Mouse (Mus musculus): Measurements from ENCODE around the gene Ctsh.
A peak's percentile ranks its signal among the peaks of the same experiment; 100 is the strongest.
"Not testable (repeated sequence)": the region's sequence is repeated elsewhere in the genome, so short reads cannot be mapped to it uniquely, and the experiment has no call there.

Gene Ctsh

DNA sequence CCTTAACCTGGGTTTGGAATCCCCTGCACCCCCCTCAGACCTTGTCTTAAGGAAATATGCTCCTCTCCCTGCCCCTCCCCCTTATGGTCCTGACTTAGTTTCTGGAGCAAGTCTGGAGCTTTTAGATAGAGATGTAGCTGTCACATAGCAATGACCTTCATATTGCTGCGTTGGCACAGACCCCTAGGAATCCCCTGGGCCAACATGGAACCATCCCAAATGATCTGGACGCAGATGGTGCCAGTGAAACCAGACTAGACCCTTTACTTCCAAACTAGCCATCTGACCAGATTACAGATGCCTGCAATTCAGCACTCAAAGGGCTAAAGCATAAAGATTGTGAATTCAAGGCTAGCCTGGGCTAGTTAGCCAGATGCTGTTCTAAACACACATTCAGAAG is 2.8 kb downstream of the Ctsh start:
- no peak for DNase-seq (ENCODE audit: extremely low read depth, low read depth)

DNA sequence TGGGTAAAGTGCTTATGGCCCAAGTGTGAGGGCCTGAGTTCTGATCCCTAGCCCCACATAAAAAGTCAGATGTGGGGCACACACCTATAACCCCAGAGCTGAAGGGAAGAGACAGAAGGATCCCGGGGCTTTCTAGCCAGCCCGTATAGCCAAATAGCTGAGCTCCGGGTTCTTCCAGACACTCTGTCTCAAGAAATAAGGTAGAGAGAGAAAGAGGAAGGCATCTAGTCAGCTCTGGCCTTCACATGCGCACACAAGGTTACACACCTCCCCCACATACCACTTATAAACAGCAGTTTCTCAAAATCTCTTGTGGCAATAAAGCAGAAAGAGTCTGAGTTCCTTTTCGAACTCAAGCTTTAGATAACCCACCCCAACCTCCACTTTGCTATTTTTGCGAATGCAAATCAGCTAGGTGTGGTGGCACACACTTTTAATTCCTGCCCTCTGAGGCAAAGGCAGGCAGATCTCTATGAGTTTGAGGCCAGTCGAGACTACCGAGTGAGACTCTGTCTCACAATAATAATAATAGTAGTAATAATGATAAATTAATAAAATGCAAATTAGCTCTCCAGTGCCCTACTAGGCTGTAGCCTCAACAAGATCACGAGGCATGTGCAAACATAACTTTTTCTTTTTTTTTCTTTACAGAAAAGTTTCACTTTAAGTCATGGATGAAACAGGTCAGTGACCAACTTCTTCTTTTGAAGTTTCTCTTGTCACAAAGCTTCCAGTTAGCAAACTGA is 6.0 kb downstream of the Ctsh start:
- no peak for DNase-seq (ENCODE audit: extremely low read depth, low read depth)

DNA sequence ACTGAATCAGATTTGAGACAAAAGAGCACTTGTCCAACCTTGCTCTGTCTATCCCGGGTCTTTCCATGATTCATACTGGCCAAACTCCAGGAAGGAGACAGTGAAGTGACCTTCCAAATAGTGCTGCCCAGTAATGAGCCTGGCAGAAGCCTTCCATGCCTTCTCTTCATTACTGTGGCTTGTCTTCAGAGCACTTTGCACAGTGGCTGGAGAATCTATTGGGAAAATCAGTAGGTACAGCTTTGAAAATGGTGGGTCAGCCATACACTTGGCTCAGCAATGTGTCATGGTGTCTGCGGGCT is 6.6 kb downstream of the Ctsh start:
- DNase-seq (ENCODE audit: extremely low read depth, low read depth): no peak

DNA sequence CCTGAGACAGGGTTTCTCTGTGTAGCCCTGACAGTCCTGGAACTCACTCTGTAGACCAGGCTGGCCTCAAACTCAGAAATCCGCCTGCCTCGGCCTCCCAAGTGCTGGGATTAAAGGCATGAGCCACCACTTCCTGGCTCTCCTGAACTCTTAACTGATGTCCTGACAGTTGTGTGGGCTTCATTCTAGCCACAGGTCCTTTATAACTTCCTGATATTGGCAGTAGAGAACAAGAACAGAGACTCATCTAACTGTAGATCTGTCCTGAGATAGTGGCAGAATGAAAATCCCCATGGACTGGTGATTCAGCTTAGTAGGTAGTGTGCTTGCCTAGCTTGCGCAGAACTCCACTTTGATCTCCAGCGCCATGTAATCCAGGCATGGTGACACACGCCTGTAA is 7.0 kb downstream of the Ctsh start:
- not testable (repeated sequence) for DNase-seq (ENCODE audit: extremely low read depth, low read depth)

DNA sequence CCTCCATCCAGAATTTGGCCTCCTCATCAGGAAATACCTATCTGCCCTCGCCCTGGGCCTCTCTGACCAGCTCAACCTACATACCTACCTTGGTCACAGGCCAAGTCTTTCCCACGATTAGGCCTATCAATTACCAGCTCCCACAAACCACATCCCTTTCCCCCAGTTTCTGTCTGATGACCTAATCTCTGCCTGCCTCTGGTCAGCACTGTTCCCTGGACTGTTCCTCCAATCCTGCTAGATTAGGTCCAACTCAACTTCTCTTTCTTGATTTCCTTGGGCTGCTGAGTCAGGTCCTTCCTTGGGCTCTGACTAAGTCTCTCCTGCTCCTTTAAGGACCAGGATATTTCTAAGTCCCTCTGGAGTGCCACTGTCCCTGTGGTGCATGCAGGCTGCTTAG is 13.4 kb downstream of the Ctsh start:
- DNase-seq (ENCODE audit: extremely low read depth, low read depth): no peak

DNA sequence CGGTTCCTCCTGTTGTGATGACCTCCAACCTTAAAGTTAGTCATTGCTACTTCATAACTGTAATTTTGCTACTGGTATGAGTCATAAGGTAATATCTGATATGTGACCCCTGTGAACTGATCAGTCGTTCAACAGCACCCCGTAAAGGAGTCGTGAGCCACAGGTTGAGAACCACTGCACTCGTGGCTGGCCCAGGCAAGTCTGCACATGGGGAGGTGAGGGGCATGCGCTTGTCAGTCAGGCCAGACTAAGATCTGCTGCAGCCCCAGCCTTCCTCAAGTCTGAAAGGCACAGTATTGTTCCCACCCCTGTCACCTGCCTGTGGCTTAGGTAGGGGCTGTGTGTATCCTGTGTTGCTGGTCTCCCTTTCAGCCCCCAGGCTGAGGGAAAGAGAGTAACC is 14.8 kb downstream of the Ctsh start:
- no peak for DNase-seq (ENCODE audit: extremely low read depth, low read depth)

DNA sequence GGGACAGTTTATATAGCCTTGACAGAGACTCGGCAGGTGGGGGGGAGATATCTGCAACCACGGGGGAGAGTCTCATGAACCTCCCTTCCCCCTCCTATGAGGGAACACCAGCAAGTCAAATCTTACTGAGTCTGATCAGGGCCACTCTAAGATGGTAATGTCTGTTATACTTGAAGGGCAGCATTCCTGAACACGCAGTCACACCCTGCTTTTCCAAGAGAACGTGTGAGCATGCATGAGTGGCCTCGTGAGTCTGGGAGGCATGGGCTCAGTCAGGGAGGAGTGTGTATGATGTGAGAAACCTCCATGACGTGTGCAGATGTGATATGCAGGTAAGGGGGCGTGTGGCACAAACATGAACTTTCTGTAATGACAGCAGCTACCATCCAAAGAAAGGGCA is 15.5 kb downstream of the Ctsh start:
- no peak for DNase-seq (ENCODE audit: extremely low read depth, low read depth)

DNA sequence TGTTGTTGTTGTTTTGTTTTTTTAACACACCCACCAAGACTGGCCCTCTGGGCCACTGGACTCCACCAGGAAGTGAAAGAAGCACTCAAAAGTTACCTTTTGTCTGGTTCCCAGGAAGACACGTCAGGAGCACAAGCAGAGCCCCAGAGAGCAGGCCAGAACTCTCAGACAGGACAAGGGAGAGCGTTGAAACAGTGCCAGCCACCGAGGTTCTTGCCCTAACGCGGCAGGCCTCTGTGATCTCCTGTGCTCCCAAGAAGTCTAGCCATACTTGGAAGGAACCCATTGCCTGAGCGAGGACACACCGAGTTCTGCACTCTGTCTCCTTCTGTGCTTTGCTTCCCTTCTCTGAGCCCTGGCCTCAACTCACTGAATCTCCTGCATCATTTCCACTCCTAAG is 16.2 kb downstream of the Ctsh start:
- DNase-seq (ENCODE audit: extremely low read depth, low read depth): no peak

DNA sequence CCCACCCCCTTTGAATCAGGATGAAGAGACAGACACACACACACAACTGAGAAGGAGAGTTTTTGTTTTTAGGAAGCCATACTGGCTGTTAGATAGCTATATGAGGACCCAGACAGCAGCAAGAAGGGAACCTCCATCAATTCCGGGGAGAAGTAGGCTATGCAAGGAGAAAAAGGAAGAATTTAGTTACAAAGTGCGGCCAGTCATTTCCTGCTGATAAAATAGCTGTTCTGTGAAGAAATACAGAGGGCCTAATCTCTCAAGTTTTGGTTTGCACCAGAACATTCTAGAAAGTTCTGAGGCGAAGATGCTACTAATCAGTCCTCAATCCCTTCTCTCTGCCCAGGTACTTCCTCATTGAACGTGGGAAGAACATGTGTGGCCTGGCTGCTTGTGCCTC is 21.4 kb downstream of the Ctsh start:
- peak; percentile 62 for DNase-seq (ENCODE audit: extremely low read depth, low read depth)

DNA sequence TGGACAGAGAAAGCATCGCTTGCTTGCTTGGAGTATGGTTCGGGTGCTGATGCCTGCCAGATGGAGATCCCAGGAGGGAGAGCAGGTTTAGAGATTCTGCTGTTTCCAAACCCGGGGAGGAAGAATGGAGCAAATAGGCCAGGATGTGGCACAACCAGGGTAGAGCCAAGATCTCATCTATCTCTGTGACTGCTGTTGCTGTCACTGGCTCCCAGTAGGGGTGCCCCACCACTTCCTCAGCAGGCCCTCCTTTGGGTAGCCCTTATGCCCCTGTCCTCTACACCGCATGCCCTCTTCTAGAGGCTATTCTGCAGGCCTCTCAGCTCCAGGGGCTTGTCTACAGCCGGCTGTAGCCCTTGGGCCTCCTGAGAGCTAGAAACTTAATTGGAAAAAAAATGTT is 22.2 kb downstream of the Ctsh start:
- DNase-seq (ENCODE audit: extremely low read depth, low read depth): no peak

DNA sequence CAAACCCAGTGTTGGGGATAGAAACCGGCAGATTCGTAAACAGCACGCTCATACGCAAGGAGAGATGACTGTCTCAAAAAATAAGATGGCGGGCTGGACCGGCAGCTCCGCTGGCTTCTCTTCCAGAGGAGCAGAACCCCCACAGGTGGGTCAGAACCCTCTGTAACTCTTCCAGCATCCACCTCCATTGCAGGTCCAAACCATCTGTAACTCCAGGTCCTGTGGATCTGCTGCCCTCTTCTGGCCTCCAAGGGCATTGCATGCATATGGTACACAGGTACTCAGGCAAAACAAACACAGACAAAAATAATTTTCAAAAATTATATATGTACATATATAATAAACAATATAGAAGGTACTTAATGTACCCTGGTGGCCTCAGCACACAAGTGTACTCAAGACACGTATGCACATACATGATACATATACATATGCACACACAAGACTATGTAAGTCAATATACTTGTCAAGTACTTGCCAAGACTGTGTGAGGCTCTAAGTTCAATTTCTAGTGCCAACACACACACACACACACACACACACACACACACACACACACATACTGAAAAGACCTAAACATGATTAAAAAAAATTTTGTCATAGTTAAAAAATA is 23.0 kb downstream of the Ctsh start:
- DNase-seq (ENCODE audit: extremely low read depth, low read depth): peak; percentile 28

DNA sequence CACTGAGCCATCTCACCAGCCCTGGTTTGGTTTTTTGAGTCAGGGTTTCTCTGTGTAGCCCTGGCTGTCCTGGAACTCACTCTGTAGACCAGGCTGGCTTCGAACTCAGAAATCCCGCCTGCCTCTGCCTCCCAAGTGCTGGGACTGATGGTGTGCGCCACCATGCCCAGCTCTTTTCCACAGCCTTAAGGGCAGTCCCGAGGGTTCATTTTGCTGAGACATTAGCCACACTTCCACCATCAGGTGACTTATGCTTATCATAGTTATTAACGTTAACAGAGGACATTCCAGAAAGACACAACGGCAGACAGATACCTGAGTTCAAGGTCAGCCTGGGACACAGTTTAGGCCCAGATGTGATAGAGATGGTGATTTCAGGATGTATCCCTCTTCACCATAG is 28.0 kb downstream of the Ctsh start:
- DNase-seq (ENCODE audit: extremely low read depth, low read depth): not testable (repeated sequence)

DNA sequence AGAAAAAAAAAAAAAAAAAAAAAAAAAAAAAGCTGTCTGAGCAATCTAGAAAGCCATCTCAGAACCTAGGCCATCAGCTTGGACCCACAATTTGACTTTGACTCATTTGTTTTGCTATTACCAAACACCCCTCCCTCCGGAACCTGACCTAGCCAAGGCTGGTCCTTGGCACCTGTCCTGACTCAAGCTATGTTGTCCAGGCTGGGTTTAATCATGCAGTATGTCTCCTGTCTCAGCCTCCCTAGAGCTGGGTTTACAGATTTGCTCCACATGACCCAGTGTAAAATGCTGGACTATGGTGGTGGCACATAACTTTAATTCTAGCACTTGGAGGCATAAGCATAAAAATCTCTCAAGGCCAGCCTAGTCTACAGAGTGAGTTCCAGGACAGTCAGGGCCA is 29.0 kb downstream of the Ctsh start:
- no peak for DNase-seq (ENCODE audit: extremely low read depth, low read depth)

DNA sequence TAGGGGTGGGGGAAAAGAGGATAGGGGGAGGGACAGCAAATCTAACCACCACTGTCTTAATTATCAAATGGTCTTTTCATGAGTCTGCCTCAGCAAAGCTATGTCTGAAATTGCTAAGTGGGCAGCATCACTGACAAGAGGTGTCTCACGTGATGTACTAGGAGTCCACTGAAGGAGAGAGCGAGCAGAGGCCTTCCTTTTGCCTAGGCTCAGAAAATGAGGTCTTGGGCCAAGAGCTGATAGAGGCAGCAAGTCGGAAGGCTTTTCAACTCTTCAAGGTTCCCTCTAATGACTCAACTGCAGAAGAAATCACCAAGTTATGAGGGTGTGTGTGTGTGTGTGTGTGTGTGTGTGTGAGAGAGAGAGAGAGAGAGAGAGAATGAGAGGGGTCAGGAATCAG is 30.2 kb downstream of the Ctsh start:
- DNase-seq (ENCODE audit: extremely low read depth, low read depth): no peak

DNA sequence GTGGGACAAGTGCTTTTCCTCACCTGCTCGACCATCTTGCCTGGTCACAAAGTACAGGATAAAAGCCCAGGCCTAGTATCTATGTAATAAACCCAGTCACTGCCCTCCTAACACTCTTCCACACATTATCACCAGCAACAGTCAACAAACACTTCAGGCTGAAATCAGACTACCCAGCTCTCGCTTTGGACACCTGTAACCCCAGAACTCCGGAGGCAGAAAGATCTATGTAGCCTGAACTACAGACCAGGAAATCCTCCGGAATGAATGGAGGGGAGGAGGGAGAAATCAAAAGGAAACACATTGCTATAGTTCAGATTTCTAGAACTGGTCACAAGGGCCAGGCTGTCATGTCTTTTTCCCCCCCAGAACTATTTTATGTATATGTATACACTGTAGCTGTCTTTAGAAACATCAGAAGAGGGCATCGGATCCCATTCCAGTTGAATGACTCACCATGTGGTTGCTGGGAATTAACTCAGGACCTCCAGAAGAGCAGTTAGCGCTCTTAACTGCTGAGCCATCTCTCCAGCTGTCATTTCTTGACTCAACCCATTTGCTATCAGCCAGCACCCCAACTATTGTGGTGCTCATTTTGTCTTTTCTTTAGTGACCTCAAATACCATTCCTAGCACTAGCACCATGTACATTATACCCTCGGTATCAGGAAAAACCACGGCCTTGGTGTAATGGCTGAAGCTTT is 31.0 kb downstream of the Ctsh start:
- DNase-seq (ENCODE audit: extremely low read depth, low read depth): no peak

DNA sequence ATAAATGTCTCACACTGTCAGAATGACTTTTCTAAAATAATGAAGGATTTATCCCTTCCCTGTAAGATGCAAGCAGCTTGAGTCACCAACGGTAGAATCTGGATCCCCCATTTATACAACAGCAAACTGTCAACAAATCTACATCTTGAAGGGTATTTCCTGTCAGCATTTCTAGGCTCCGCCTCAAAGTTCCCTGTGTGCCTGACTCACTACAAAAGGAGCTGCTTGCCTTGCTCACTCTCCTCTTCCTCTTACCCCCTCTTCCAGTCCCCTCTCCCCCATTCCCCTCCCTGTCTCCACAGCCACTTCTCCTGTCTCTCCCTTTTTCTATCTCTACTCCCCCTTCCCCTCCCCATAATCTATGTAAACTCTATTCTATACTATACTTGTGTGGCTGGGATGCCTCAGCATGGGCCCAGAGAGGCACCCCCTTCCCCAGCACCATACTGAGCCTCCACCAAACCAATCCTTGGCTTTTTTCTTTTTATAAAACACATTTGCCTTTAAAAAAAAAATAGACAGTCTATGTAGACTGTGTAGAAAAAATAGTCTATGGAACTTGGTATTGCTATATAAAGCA is 34.0 kb downstream of the Ctsh start:
- no peak for DNase-seq (ENCODE audit: extremely low read depth, low read depth)

DNA sequence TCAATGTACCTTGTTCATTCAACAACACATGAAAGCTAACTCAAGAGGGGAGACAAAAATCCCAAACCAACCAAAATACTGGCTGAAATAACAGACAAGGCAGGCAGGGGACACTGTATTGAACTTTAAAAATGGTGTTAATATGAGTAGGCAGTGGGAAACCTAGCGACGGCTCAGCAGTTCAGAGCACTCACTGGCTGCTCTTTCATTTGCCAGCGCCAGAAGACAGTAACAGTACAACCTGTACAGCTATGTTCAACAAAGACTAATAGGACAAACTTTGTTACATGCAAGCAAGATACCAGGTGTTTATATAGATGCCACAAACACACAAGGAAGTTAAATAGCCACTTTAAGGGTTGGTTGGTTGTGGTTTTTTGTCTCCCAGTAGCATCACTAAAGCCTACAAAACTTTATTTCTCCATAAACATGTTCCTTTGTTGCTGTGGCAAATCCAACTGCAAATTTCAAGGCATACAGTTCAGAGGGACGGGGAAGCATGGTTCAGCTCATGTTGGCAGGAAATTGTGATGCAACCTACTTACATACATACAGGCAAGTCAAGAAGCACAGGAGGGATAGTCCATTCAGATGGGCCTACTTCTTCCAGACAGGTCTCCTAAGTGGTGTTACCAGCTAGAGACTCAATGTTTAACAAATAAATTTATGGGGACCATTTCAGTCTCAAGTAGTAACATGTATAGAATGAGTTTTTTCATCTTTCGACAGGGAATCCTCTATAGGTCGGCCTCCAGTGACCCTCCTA is 35.6 kb downstream of the Ctsh start:
- no peak for DNase-seq (ENCODE audit: extremely low read depth, low read depth)

DNA sequence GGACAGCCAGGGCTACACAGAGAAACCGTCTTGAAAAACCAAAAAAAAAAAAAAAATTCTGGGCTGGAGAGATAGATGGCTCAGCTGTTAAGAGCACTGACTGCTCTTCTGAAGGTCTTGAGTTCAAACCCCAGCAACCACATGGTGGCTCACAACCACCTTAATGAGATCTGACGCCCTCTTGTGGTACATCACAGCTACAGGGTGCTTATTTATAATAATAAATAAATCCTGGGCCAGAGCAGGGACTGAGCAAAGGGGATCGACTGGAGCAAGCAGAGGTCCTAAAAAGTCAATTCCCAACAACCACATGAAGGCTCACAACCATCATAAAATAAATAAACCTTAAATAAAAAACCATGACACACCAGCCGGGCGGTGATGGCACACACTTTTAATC is 45.0 kb downstream of the Ctsh start:
- DNase-seq (ENCODE audit: extremely low read depth, low read depth): no peak

DNA sequence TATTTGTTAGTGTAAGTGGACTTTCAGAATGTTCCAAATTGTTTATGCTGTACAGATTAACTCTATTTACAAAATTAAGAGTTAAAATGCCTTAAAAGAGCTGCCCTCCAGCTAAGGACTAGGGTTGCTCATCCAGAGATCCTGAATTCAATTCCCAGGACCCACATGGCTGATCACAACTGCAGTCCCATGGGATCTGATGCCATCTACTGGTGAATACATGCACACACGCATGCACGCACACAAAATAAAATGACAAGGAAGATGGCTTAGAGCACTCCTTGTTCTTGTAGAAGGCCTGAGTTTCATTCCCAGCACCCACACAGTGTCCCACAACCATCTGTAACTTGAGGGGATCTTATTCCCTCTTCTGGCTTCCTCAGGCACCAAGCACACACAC is 46.8 kb downstream of the Ctsh start:
- DNase-seq (ENCODE audit: extremely low read depth, low read depth): no peak

DNA sequence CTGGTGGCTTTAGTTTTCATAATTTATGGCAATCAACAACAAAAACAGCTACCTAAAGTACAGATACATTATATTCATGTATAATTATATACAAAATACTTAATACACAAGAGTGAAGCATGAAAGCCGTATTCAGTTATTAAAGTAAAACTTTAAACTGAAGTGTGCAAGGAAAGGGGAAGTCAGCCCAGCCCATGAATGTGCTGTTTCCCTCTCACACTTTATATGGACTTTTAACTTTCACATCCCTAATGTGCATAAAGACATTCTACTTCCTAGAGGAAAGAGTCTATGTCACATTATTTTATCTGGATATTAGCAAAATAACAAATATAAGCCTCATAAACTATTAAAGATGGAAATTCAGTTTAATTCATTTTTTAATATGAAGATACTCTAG is 51.5 kb downstream of the Ctsh start:
- no peak for DNase-seq (ENCODE audit: extremely low read depth, low read depth)

DNA sequence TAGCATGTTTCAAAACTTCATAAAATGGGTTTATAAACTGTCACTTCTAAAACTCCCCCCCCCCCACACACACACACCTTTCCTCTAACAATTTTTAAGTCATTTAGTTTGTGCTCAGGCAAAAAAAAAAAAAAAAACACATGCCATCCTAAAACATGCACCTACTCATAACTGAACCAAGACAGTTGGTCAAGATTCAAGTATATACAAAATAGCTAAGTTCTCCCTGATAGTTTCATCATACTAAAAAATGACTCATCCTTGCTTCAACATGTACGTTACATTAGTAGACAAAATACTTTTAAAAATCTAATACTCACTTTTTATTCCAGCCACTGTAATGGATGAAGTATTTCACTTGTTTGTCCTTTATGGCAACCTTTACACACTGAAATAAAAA is 53.0 kb downstream of the Ctsh start:
- no peak for DNase-seq (ENCODE audit: extremely low read depth, low read depth)

DNA sequence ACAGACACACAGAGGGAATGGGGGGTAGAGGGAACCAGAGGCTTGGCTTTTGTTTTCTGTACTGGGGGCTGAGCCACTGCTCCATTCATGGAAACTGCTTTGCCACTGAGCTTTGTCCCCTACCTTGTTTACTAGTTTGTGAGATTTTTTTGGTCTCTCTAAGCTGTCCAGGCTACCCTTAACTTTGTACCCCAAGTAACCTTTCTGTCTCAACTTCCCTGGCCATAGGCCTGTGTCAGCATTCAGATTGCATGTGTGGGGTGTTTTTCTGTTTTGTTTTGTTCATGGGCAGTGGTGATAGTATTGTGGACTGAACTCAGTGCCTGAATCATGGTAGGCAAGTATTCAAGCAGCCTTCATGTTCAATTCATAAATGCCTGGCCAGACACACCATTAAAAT is 54.3 kb downstream of the Ctsh start:
- no peak for DNase-seq (ENCODE audit: extremely low read depth, low read depth)

Data from MEL-GATA-1-ER (cell line).